Mouse (Mus musculus) G1E (cell line): ENCODE results near the gene Adap1.
"Not testable (repeated sequence)": the region's sequence is repeated elsewhere in the genome, so short reads cannot be mapped to it uniquely, and the experiment has no call there.

Experiments used
- CTCF ChIP-seq: IDR thresholded peaks from 2 replicates; pipeline ENCODE4 v1.5.1; 2012; ENCODE audit warnings: low read depth, low read length, inconsistent platforms, mixed read lengths
- GATA1 ChIP-seq: IDR thresholded peaks from 2 replicates; pipeline ENCODE4 v1.6.1; 2012; ENCODE audit warnings: borderline replicate concordance, low read length, inconsistent platforms, mixed read lengths
- GATA2 ChIP-seq: IDR thresholded peaks from 2 replicates; pipeline ENCODE4 v1.6.1; 2012; ENCODE audit warnings: low read depth, low read length, inconsistent platforms, borderline replicate concordance
- POLR2AphosphoS5 ChIP-seq: IDR thresholded peaks from 2 replicates; pipeline ENCODE4 v1.6.1; 2012; ENCODE audit warnings: low read depth, low read length, inconsistent platforms; ENCODE audit not compliant: insufficient replicate concordance
- TAL1 ChIP-seq: conservative IDR thresholded peaks from 2 replicates; pipeline ENCODE4 v1.6.1; 2012; ENCODE audit warnings: low read depth, low read length, inconsistent platforms, mixed read lengths

GRCm38 (mm10) chr5:139334394-139334793 lies 9.0 kb upstream of the Adap1 start:
- not testable (repeated sequence) for TF ChIP-seq TAL1, CTCF, GATA1, POLR2AphosphoS5, GATA2
